Mouse (Mus musculus): ENCODE measurements around the gene Ecel1. TPM values are rescaled to one million over a fixed set of nuclear protein-coding genes. Genes with fewer than 3 reads are reported as not detected.

The Ecel1 gene
- total and polyA plus RNA-seq, 2 experiments from 2014 or later, result 15.8 to 18.9 TPM

- peaks cover 9% of the 10 kb centered on the region for H3K27me3 ChIP-seq (ENCODE audit: insufficient read depth, low read length)
- 62% methylated on average over 5 of the region's 5 CpGs for WGBS
- H3K9me3 ChIP-seq (ENCODE audit: low read length), result no peaks in the 10 kb centered on the region
- no peaks in the 10 kb centered on the region for H3K4me1 ChIP-seq (ENCODE audit: insufficient read depth, low read length)
- no peak overlapping the region for H3K4me2 ChIP-seq (ENCODE audit: low read depth, low read length, poor library complexity, severe bottlenecking)
- no peak for ATAC-seq (ENCODE audit: low FRiP score)
- no peak overlapping the region for H3K4me3 ChIP-seq (ENCODE audit: low read depth, low read length)
- DNase-seq (ENCODE audit: low spot score), result no peak
- H3K36me3 ChIP-seq (ENCODE audit: insufficient read depth, low read length), result no peaks in the 10 kb centered on the region
- no peak for TF ChIP-seq CTCF (IDR thresholded peaks at IDR 0.05)
- H3K27ac ChIP-seq (ENCODE audit: low read depth, low read length), result no peak overlapping the region
- H3K9ac ChIP-seq (replicated peaks; ENCODE audit: low read length, poor library complexity, severe bottlenecking), result no peak overlapping the region
These were observed 24.6 kb upstream of the Ecel1 start for GRCm38 (mm10) chr1:87180896-87181295.

- Histone ChIP-seq H3K27me3 (ENCODE audit: insufficient read depth, low read length) (no peaks in the 10 kb centered on the region), H3K4me3 (ENCODE audit: low read depth, low read length) (no peak overlapping the region), H3K9ac (replicated peaks; ENCODE audit: low read length, poor library complexity, severe bottlenecking) (no peak overlapping the region), H3K4me2 (ENCODE audit: low read depth, low read length, poor library complexity, severe bottlenecking) (no peak overlapping the region), H3K27ac (ENCODE audit: low read depth, low read length) (no peak overlapping the region), H3K9me3 (ENCODE audit: low read length) (no peaks in the 10 kb centered on the region), H3K36me3 (ENCODE audit: insufficient read depth, low read length) (no peaks in the 10 kb centered on the region), H3K4me1 (ENCODE audit: insufficient read depth, low read length) (peaks cover 4% of the 10 kb centered on the region; the same call in 1 of the 2 replicates)
- WGBS, result 7% methylated on average over 11 of the region's 11 CpGs
- ATAC-seq (ENCODE audit: low FRiP score) (peak; percentile 54), DNase-seq (ENCODE audit: low spot score) (peak; percentile 83)
- peak; percentile 67 for TF ChIP-seq CTCF (IDR thresholded peaks at IDR 0.05)
These were observed 19.6 kb upstream of the Ecel1 start for GRCm38 (mm10) chr1:87175852-87176292.

GRCm38 (mm10) chr1:87174006-87174955 lies 18.0 kb upstream of the Ecel1 start:
- H3K9me3 ChIP-seq (ENCODE audit: low read length), result no peaks in the 10 kb centered on the region
- H3K27ac ChIP-seq (ENCODE audit: low read depth, low read length), result no peak overlapping the region
- H3K9ac ChIP-seq (replicated peaks; ENCODE audit: low read length, poor library complexity, severe bottlenecking), result no peak overlapping the region
- H3K4me3 ChIP-seq (ENCODE audit: low read depth, low read length), result no peak overlapping the region
- no peak overlapping the region for H3K4me2 ChIP-seq (ENCODE audit: low read depth, low read length, poor library complexity, severe bottlenecking)
- H3K36me3 ChIP-seq (ENCODE audit: insufficient read depth, low read length), result no peaks in the 10 kb centered on the region
- no peaks in the 10 kb centered on the region for H3K27me3 ChIP-seq (ENCODE audit: insufficient read depth, low read length)
- 35% methylated on average over 23 of the region's 28 CpGs for WGBS
- peak; percentile 73 for TF ChIP-seq CTCF (IDR thresholded peaks at IDR 0.05)
- DNase-seq (ENCODE audit: low spot score), result peak; percentile 78
- ATAC-seq (ENCODE audit: low FRiP score), result no peak; the same call in 1 of the 2 replicates
- H3K4me1 ChIP-seq (ENCODE audit: insufficient read depth, low read length), result peaks cover 8% of the 10 kb centered on the region

- H3K4me3 ChIP-seq (ENCODE audit: low read depth, low read length), result no peak overlapping the region
- H3K36me3 ChIP-seq (ENCODE audit: insufficient read depth, low read length), result no peaks in the 10 kb centered on the region
- no peak overlapping the region for H3K27ac ChIP-seq (ENCODE audit: low read depth, low read length)
- H3K4me1 ChIP-seq (ENCODE audit: insufficient read depth, low read length), result peaks cover 8% of the 10 kb centered on the region
- H3K27me3 ChIP-seq (ENCODE audit: insufficient read depth, low read length), result no peaks in the 10 kb centered on the region
- H3K4me2 ChIP-seq (ENCODE audit: low read depth, low read length, poor library complexity, severe bottlenecking), result no peak overlapping the region
- no peaks in the 10 kb centered on the region for H3K9me3 ChIP-seq (ENCODE audit: low read length)
- DNase-seq (ENCODE audit: low spot score) (no peak), ATAC-seq (ENCODE audit: low FRiP score) (no peak)
- WGBS, result 37% methylated on average over 9 of the region's 9 CpGs
- H3K9ac ChIP-seq (replicated peaks; ENCODE audit: low read length, poor library complexity, severe bottlenecking), result no peak overlapping the region
- TF ChIP-seq CTCF (IDR thresholded peaks at IDR 0.05), result no peak
These were observed 16.0 kb upstream of the Ecel1 start for GRCm38 (mm10) chr1:87172316-87172715.

- 96% methylated on average over 1 of the region's 1 CpGs for WGBS
- Histone ChIP-seq H3K27ac (ENCODE audit: low read depth, low read length) (no peak overlapping the region), H3K4me1 (ENCODE audit: insufficient read depth, low read length) (peaks cover 8% of the 10 kb centered on the region), H3K36me3 (ENCODE audit: insufficient read depth, low read length) (no peaks in the 10 kb centered on the region), H3K9ac (replicated peaks; ENCODE audit: low read length, poor library complexity, severe bottlenecking) (no peak overlapping the region), H3K27me3 (ENCODE audit: insufficient read depth, low read length) (no peaks in the 10 kb centered on the region), H3K4me2 (ENCODE audit: low read depth, low read length, poor library complexity, severe bottlenecking) (no peak overlapping the region), H3K4me3 (ENCODE audit: low read depth, low read length) (no peak overlapping the region), H3K9me3 (ENCODE audit: low read length) (no peaks in the 10 kb centered on the region)
- DNase-seq (ENCODE audit: low spot score), result peak; percentile 62
- TF ChIP-seq CTCF (IDR thresholded peaks at IDR 0.05), result no peak
- no peak for ATAC-seq (ENCODE audit: low FRiP score)
These were observed 15.0 kb upstream of the Ecel1 start for GRCm38 (mm10) chr1:87171312-87171711.

- ATAC-seq (ENCODE audit: low FRiP score) (peak; percentile 29; the same call in 1 of the 2 replicates), DNase-seq (ENCODE audit: low spot score) (no peak)
- no peak for TF ChIP-seq CTCF (IDR thresholded peaks at IDR 0.05)
- Histone ChIP-seq H3K27ac (ENCODE audit: low read depth, low read length) (no peak overlapping the region), H3K27me3 (ENCODE audit: insufficient read depth, low read length) (no peaks in the 10 kb centered on the region), H3K36me3 (ENCODE audit: insufficient read depth, low read length) (no peaks in the 10 kb centered on the region), H3K9ac (replicated peaks; ENCODE audit: low read length, poor library complexity, severe bottlenecking) (no peak overlapping the region), H3K9me3 (ENCODE audit: low read length) (no peaks in the 10 kb centered on the region), H3K4me1 (ENCODE audit: insufficient read depth, low read length) (peaks cover 8% of the 10 kb centered on the region), H3K4me3 (ENCODE audit: low read depth, low read length) (no peak overlapping the region), H3K4me2 (ENCODE audit: low read depth, low read length, poor library complexity, severe bottlenecking) (no peak overlapping the region; the same call in 1 of the 2 replicates)
- WGBS, result 10% methylated on average over 18 of the region's 19 CpGs
These were observed 14.1 kb upstream of the Ecel1 start for GRCm38 (mm10) chr1:87170458-87170857.

All from midbrain, postnatal 0 days (tissue).